Mouse (Mus musculus) kidney, postnatal 14 days (tissue): ENCODE results near the gene Zfp800.
A peak's percentile ranks its signal among the peaks of the same experiment; 100 is the strongest.

ENCODE experiments used
- DNase-seq: peaks from one replicate; pipeline ENCODE4 v3.0.0; 2022; ENCODE audit warnings: mixed read lengths

The Zfp800 gene

GRCm38 (mm10) chr6:28396051-28396852 is 1.6 kb downstream of the Zfp800 start:
- no peak for DNase-seq

GRCm38 (mm10) chr6:28389038-28389437 is 8.8 kb downstream of the Zfp800 start:
- DNase-seq: no peak

GRCm38 (mm10) chr6:28385169-28385568 is 12.6 kb downstream of the Zfp800 start:
- no peak for DNase-seq

DNA sequence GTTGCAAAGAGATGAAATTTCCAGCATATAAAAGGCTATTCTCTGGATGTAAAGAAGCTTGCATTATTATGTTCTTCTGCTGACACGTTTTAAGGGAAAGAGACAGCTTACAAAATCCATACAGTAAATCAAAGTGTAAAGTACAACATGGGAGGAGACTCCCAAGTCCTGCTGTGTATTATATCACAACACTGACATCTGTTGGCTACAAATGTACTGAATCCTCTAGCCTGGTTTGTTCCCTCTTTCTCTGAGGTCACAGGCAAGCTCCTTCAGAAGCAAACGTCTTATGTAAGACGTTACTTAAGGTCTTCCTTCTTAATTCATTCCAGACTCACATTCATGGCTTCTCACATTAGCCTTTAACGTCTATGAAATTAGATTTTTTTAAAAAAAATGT is 15.8 kb downstream of the Zfp800 start:
- DNase-seq: no peak

DNA sequence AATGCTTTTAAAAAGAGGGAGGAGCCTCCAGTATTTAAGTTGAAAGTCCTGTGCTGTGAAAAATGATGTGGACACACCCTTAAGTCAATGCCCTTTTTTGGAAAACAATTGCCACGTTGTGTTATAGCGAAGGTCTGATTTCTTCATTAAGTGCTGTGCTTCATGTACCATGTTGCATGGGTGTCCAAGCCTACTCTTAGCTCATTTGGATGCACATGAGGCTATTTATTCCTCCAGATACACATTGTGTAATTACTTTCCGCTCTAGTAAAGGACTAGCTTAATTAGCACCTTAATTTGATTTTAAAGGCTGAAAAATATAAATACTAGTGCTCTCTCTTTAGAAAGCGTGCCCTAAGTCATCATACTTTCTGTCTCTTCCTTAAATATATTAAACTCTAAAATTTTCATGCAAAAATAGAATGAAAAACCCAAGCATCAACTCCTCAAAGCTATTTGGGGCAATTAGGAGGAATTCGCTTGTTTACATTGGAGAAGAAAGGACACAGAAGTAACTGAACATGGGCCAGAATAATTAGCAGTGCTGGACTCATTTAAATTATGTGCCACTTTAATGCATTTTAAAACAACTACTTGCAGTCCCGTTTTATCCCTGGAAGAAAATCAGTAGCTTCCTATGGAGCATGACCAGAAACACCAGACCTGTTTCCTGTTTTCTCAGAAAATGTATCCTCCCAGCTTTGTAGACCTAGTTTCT is 27.7 kb downstream of the Zfp800 start:
- no peak for DNase-seq

- no peak for DNase-seq
Measured at GRCm38 (mm10) chr6:28367575-28367974, 30.2 kb downstream of the Zfp800 start.

DNA sequence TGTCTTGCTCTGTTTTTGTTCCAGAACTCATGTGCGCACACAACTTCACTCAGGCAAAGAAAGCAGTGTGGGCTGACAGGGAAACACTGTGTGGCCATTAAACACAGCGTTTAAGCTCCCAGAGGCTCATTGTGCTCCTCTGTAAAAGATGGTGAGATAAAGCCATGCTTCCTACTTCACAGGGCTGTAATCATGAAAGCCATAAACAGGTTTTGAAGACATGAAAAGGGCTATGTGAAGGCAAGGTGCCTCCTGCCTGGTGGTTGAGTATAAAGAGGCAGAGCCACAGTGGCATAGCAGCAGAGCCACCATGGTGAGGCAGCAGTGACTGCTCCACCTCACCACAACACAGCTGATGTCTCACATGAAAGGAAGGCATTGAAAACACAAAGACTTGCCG is 46.7 kb downstream of the Zfp800 start:
- no peak for DNase-seq

GRCm38 (mm10) chr6:28345677-28346076 is 52.1 kb downstream of the Zfp800 start:
- no peak for DNase-seq

- DNase-seq: no peak
Measured at GRCm38 (mm10) chr6:28345181-28345580, 52.6 kb downstream of the Zfp800 start.

DNA sequence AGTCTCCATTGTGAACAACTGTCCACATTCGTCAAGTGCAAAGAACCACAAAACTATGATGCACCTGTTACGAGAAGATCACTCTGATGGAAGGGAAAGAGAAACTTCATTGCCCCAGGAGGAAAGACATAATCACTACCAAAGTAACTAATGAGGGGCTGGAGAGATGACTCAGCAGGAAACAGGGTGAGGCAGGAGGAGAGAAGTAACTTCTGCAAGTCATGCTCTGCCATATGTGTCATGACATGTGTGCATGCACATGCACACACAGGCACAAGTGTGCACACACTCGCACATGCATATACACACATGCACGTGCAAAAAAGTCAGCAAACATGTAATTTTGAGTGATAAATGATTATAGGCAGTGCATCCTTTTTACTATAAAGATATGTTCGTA is 54.9 kb downstream of the Zfp800 start:
- DNase-seq: no peak

DNA sequence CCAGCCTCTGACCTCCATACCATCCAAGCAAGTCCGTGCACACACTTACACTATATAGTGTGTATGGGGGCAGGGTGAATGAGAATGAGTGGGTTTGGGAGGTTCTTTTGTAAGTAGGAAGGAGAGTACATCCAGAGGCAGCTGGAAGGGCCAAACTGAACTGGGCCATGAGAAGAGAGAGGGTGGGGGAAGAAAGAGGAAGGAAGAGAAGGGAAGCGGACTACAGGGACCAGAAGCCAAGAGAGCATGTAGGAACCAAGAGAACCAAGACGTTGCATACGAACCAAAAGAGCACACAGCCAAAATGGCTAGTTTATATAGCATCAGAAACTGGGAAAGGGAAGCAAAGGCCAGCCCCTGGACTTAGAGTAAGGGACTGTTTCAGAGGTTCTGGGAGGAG is 56.6 kb downstream of the Zfp800 start:
- DNase-seq: no peak

GRCm38 (mm10) chr6:28339410-28339809 is 58.4 kb downstream of the Zfp800 start:
- DNase-seq: no peak

DNA sequence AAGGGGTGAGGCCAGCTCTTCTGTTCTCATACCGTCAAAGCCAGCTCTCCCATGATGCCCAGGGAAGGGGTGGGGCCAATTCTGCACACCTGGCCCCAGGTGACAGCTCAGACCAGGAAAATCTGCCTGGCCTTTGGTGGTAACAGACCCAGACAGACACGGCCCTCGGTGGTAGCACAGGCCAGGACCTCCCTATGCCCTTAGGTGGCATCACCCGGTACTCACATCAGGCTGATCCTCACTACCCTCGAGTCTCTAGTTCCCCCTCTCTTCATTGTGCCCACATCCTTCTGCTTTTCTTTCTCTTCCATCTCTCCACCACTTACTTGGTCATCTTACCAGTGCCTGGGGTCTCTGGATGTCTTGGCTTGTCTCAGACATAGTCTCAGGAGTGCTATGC is 64.1 kb downstream of the Zfp800 start:
- no peak for DNase-seq

DNA sequence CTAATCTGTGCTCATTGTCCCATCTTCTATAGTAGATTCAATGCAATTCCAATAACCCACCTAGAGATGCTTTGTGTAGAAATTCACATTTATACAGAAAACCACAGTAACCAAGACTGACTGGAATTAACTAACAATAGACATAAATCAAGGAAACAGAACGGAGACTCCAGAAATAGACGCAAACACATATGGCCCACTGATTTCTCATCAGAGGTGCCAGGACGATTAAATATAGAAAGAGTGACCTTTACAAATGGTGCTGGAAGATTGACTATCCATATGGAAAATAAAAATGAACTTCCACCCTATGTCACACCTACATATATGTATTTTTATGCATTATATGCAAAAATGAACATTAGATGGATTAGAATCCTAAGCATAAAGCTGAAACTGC is 65.3 kb downstream of the Zfp800 start:
- no peak for DNase-seq

- no peak for DNase-seq
Measured at GRCm38 (mm10) chr6:28329815-28330214, 68.0 kb downstream of the Zfp800 start.

- no peak for DNase-seq
Measured at GRCm38 (mm10) chr6:28329002-28329596, 68.7 kb downstream of the Zfp800 start.

DNA sequence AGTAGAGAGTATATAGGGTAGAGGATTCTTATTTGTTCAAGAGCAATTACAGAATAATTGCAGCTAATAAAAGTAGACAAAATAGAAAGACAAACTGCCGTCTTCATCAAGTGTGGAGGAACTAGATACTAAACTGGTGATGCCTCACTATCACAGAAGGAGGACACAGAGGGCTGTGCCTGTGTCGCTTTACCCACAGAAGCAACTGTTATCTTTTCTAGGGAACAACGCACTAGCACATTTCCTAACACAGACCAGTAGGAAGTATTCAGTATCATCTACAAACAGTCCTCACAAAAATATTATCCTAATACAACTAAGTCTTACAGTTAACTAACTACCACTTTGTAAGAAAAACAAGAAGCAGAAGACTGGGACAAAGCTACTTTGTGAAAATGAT is 71.1 kb downstream of the Zfp800 start:
- DNase-seq: no peak

- no peak for DNase-seq
Measured at GRCm38 (mm10) chr6:28322399-28322798, 75.4 kb downstream of the Zfp800 start.

- no peak for DNase-seq
Measured at GRCm38 (mm10) chr6:28319648-28320270, 78.0 kb downstream of the Zfp800 start.

- no peak for DNase-seq
Measured at GRCm38 (mm10) chr6:28318820-28319573, 78.8 kb downstream of the Zfp800 start.

DNA sequence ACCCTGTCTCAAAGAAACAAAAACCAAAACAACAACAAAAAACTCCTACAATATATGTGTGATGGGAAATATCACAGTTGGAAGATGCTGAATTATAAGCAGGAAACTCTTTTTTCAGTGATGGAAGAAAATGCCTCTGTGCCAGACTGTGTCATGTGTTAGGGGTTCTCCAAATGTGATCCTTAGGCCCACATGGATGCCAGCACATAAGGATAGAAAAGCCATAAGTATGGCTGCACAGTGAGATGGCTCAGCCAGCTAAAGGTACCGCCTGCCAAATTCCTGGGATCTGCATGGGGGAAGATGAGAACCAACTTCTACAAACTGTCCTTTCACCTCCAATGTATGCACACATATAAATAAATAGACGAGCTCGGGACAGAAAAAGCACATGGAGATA is 82.6 kb downstream of the Zfp800 start:
- no peak for DNase-seq

- DNase-seq: peak; percentile 3
Measured at GRCm38 (mm10) chr6:28312067-28312466, 85.7 kb downstream of the Zfp800 start.

- peak; percentile 18 for DNase-seq
Measured at GRCm38 (mm10) chr6:28309692-28310091, 88.1 kb downstream of the Zfp800 start.
